Mouse (Mus musculus): ENCODE data around the gene Mospd1. TPM values are rescaled to one million over a fixed set of nuclear protein-coding genes. Genes with fewer than 3 reads are reported as not detected.

Mospd1 gene
- polyA plus RNA-seq (2012), result 0.19 and 0.32 TPM in 2 replicates

DNA sequence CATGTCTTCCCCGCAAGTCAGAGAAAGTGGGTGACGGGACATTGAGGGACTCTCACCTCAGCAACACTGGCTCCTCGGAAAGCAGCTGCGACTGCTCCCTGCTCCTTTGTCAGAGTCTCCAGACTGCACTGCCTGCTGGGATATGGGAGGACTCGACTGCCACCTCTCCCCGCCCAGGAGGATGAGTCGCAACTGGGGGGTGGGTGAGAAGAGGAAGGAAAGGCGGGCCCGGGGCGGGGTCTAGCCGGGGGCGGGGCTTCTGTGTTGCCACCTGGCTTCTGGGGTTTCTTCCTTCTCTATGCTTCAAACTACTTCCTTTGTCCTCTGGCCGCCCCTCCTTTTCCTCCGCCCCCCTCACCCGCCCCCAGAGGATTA, at the start of gene Mospd1:
Gene Mospd1, minus strand, starts transcription at position 137 of the 375 bp plus-strand sequence.
- H3K4me3 ChIP-seq (replicated peaks), result peak within 1 kb of the TSS; percentile 93
- no peaks in the 10 kb centered on the region for H3K27me3 ChIP-seq (ENCODE audit: control insufficient read depth)
- TF ChIP-seq TAL1 (IDR thresholded peaks at IDR 0.05; ENCODE audit: low read length) (no peak), GATA1 (IDR thresholded peaks at IDR 0.05; ENCODE audit: low read length) (no peak)
- peaks cover 25% of the 10 kb centered on the region for H3K36me3 ChIP-seq (ENCODE audit: control insufficient read depth)
- no peaks in the 10 kb centered on the region for H3K9me3 ChIP-seq (ENCODE audit: control insufficient read depth, low read length)
- H3K4me1 ChIP-seq (ENCODE audit: control insufficient read depth), result peaks cover 31% of the 10 kb centered on the region

DNA sequence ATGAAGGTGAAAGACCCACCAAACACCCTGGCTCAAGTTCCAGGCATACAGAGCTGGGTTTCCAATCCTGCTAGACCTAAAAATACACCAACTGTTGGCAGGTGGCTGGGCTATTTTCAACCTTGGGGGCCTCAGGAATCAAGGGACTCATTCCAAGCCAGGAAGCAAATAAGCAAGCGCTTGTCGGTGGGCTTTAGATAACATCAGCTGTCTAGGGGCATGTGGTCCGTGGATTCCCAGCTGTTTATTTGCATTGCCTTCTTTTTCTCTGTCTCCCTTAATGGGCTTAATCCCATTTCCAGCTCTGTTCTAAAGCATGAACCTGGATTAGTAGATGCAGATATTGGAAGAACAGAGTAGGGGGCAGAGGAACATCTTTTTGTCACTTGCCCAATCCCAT, 16.1 kb upstream of the Mospd1 start:
- no peaks in the 10 kb centered on the region for H3K4me1 ChIP-seq (ENCODE audit: control insufficient read depth)
- H3K36me3 ChIP-seq (ENCODE audit: control insufficient read depth), result no peaks in the 10 kb centered on the region
- H3K27me3 ChIP-seq (ENCODE audit: control insufficient read depth), result no peaks in the 10 kb centered on the region
- H3K4me3 ChIP-seq (replicated peaks), result no peak overlapping the region
- H3K9me3 ChIP-seq (ENCODE audit: control insufficient read depth, low read length), result no peaks in the 10 kb centered on the region
- no peak for TF ChIP-seq GATA1 (IDR thresholded peaks at IDR 0.05; ENCODE audit: low read length)
- TF ChIP-seq TAL1 (IDR thresholded peaks at IDR 0.05; ENCODE audit: low read length), result no peak

DNA sequence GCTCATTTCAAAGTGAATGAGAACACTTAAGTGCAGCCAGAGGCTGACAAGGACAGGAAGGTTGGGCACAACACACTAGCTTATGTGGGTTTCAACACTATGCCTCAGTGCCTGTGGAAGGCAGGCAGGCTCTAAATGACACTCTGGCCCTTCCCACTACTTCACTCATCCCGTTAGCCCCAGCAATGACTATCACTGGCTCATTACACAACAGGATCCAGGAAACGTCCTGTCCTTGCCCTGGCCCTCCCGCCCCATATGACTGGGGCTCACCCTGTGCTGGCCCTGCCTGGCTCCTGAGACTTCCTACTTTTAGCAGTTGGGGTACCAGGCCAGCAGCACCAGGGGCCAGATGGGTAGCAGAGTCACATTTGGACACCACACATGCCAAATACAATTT, 12.8 kb upstream of the Mospd1 start:
- TF ChIP-seq TAL1 (IDR thresholded peaks at IDR 0.05; ENCODE audit: low read length) (no peak), GATA1 (IDR thresholded peaks at IDR 0.05; ENCODE audit: low read length) (no peak)
- Histone ChIP-seq H3K4me3 (replicated peaks) (no peak overlapping the region), H3K27me3 (ENCODE audit: control insufficient read depth) (no peaks in the 10 kb centered on the region), H3K4me1 (ENCODE audit: control insufficient read depth) (no peaks in the 10 kb centered on the region), H3K9me3 (ENCODE audit: control insufficient read depth, low read length) (no peaks in the 10 kb centered on the region), H3K36me3 (ENCODE audit: control insufficient read depth) (no peaks in the 10 kb centered on the region)

DNA sequence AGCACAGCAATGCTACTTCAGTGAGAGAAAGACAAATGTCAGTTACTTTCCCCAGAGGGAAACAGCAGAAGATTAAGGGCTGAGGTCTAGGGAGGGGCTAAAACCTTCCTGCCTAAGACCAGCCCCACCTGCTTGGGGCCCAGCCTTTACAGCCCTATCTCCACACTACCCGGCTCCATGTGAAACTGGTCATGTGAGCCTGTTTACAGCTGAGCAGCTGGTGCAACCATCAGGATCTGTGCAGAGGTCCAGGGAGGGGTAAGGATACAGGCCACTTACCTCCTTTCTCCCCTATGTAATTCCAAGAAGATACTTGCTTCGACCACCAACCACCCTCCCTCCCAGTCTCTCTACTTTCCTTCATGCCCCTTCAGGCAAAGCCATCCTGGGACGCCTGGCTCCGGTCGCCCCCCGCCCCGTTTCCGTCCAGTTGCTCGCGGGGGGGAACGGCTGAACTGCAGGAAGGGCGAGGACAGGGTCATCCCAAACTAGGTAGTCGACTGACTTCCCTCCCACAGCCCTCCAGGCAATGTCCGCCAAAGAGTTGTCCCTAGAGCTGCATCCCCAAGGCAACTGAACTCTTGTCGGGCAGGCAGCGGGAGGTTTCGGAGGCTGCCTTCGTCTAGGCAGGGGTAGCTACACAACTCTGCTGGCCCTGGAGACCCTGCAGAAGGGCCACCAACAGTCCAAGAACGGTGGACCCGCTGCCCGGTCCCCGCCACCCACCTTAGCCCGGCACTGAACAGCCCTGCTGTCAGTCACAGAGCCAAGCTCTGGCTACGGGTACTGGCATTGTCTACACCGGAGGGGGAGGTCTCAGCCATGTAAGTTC, 552 bp downstream of the Mospd1 start:
- TF ChIP-seq TAL1 (IDR thresholded peaks at IDR 0.05; ENCODE audit: low read length) (no peak), GATA1 (IDR thresholded peaks at IDR 0.05; ENCODE audit: low read length) (peak; percentile 39; the same call in 1 of the 2 replicates)
- peak overlapping the region; percentile 93 for H3K4me3 ChIP-seq (replicated peaks)
- no peaks in the 10 kb centered on the region for H3K9me3 ChIP-seq (ENCODE audit: control insufficient read depth, low read length)
- no peaks in the 10 kb centered on the region for H3K27me3 ChIP-seq (ENCODE audit: control insufficient read depth)
- peaks cover 26% of the 10 kb centered on the region for H3K36me3 ChIP-seq (ENCODE audit: control insufficient read depth)
- H3K4me1 ChIP-seq (ENCODE audit: control insufficient read depth), result peaks cover 36% of the 10 kb centered on the region

DNA sequence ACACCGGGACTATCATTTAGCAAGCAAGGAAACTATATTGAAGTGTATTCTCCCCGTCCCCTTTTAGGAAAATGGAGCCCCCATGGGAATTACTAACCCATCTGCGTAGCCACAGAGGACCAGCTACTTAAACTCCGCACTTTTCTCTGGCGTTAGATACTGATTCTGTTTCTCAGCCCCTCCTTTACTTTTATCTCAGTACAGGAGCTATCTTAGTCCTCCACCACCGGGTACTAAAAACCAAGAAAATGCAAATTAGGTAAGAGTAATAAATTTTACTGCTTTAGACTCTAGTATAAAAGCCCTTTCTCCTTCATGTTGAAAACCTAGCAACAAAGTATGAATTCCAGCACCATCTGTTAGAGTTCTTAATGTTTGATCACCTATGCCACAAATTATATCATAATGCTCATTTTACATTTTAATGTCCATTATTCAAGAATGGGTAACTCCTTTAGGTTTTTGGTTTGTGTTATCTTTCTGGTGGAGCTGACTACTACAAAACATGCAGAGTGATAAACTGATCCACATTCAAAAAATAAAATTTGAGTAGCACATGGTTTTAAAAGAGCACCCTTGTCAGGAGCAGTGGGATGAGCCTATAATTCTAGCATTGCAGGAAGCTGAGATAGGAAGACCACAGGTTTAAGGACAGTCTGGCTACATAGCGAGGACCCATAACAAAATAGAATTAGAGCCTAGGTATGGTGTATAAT, 5.5 kb downstream of the Mospd1 start:
- Histone ChIP-seq H3K36me3 (ENCODE audit: control insufficient read depth) (peaks cover 54% of the 10 kb centered on the region), H3K4me1 (ENCODE audit: control insufficient read depth) (peaks cover 55% of the 10 kb centered on the region), H3K4me3 (replicated peaks) (peak overlapping the region; percentile 51), H3K27me3 (ENCODE audit: control insufficient read depth) (no peaks in the 10 kb centered on the region), H3K9me3 (ENCODE audit: control insufficient read depth, low read length) (no peaks in the 10 kb centered on the region)
- TF ChIP-seq GATA1 (IDR thresholded peaks at IDR 0.05; ENCODE audit: low read length), result no peak
- no peak for TF ChIP-seq TAL1 (IDR thresholded peaks at IDR 0.05; ENCODE audit: low read length)

DNA sequence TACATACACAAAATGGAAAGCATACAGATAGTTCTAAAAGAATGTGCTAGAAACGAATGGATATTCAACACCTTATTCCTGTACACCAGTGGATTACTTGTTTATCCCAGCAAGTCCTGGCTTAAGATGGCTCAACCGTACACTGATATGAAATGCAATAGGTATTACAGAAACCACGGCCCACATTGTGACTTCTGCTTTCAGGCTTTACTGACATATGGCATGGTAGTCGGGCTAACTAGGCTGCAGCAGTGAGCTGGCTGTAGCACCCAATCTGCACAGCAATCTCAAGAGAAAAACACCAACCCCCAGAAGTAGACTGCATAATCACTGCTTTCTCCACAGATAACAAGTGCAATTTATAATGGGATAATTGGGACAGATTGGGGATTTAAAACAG, 21.9 kb downstream of the Mospd1 start:
- peaks cover 93% of the 10 kb centered on the region for H3K36me3 ChIP-seq (ENCODE audit: control insufficient read depth)
- no peaks in the 10 kb centered on the region for H3K27me3 ChIP-seq (ENCODE audit: control insufficient read depth)
- no peaks in the 10 kb centered on the region for H3K9me3 ChIP-seq (ENCODE audit: control insufficient read depth, low read length)
- no peak for TF ChIP-seq GATA1 (IDR thresholded peaks at IDR 0.05; ENCODE audit: low read length)
- TF ChIP-seq TAL1 (IDR thresholded peaks at IDR 0.05; ENCODE audit: low read length), result no peak
- H3K4me1 ChIP-seq (ENCODE audit: control insufficient read depth), result no peaks in the 10 kb centered on the region
- H3K4me3 ChIP-seq (replicated peaks), result no peak overlapping the region

DNA sequence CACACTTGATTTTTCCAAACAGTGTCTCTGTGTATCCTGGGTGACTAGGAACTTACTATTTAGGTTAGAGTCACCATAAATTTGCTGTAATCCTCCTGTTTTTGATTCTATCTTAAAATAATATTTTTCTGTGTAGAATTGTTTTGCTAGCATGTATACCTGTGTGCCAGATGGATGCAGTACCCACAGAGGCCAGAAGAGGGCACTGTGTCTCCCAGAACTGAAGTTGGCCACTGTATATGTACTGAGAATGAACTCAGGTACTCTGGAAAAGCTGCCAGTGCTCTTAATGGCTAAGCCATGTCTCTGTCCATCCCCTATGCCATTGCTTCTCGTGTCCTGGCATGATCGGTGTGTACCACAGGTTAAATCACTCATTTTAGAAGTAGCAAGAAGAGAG, 28.8 kb downstream of the Mospd1 start:
- H3K36me3 ChIP-seq (ENCODE audit: control insufficient read depth), result peaks cover 31% of the 10 kb centered on the region
- H3K9me3 ChIP-seq (ENCODE audit: control insufficient read depth, low read length), result no peaks in the 10 kb centered on the region
- TF ChIP-seq TAL1 (IDR thresholded peaks at IDR 0.05; ENCODE audit: low read length), result no peak
- TF ChIP-seq GATA1 (IDR thresholded peaks at IDR 0.05; ENCODE audit: low read length), result no peak
- H3K4me1 ChIP-seq (ENCODE audit: control insufficient read depth), result no peaks in the 10 kb centered on the region
- H3K4me3 ChIP-seq (replicated peaks), result no peak overlapping the region
- H3K27me3 ChIP-seq (ENCODE audit: control insufficient read depth), result no peaks in the 10 kb centered on the region

DNA sequence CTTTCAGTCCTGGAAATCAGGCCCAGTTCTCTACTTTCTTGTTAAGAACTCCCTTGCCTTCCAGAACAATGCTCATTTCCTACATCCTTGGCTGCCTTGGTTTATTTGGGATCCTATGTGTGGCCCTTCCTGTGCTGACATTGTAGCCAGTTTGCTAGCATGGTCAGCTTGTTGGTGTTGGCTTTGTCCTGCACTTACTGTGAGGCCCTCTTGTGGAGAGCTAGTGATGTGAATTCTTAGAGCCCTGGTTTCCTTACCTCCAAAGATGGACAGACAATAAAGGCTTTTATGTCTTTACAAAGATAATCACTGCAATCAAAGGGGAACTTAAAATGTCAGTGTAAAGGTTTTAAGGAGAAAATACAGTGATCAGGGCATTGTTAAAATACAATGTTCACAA, 32.9 kb downstream of the Mospd1 start:
- no peaks in the 10 kb centered on the region for H3K36me3 ChIP-seq (ENCODE audit: control insufficient read depth)
- no peaks in the 10 kb centered on the region for H3K27me3 ChIP-seq (ENCODE audit: control insufficient read depth)
- H3K9me3 ChIP-seq (ENCODE audit: control insufficient read depth, low read length), result no peaks in the 10 kb centered on the region
- TF ChIP-seq GATA1 (IDR thresholded peaks at IDR 0.05; ENCODE audit: low read length) (no peak), TAL1 (IDR thresholded peaks at IDR 0.05; ENCODE audit: low read length) (no peak)
- no peaks in the 10 kb centered on the region for H3K4me1 ChIP-seq (ENCODE audit: control insufficient read depth)
- H3K4me3 ChIP-seq (replicated peaks), result no peak overlapping the region

DNA sequence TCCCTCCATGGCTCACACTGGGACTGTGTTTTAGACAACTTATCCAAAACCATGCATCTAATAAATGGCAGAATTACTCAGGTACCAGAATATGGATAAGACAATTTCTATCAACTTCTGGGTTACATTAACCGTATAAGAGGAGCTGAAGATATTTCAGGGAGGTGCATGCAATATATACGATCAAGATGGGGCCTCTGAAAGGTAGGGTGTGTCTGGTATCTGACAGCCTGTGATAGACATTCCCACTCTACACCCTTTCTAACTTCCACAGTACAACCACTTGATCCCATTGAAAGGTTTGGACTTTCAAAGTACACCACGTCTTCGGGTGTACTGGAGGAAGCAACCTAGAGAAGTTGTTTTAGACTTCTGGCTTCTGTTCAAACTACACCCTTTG, 39.9 kb downstream of the Mospd1 start:
- Histone ChIP-seq H3K27me3 (ENCODE audit: control insufficient read depth) (no peaks in the 10 kb centered on the region; the same call in 1 of the 2 replicates), H3K4me1 (ENCODE audit: control insufficient read depth) (peaks cover 14% of the 10 kb centered on the region), H3K36me3 (ENCODE audit: control insufficient read depth) (no peaks in the 10 kb centered on the region), H3K9me3 (ENCODE audit: control insufficient read depth, low read length) (no peaks in the 10 kb centered on the region), H3K4me3 (replicated peaks) (no peak overlapping the region)
- TF ChIP-seq GATA1 (IDR thresholded peaks at IDR 0.05; ENCODE audit: low read length) (no peak), TAL1 (IDR thresholded peaks at IDR 0.05; ENCODE audit: low read length) (no peak)

All from erythroblast, embryonic 14.5 days (primary cell).